Mouse (Mus musculus) E14TG2a.4 (cell line): ENCODE results near the gene Fam83e.
A peak's percentile ranks its signal among the peaks of the same experiment; 100 is the strongest.

Experiments
- H3K27me3 ChIP-seq: 2 replicates; pipeline ENCODE4 v1.6.1; 2014; ENCODE audit warnings: low read length, control low read depth; ENCODE audit not compliant: insufficient read depth
- H3K36me3 ChIP-seq: 2 replicates; pipeline ENCODE4 v1.6.1; 2014; ENCODE audit warnings: low read length, control low read depth; ENCODE audit not compliant: insufficient read depth
- H3K4me1 ChIP-seq: replicated peaks from 2 replicates; pipeline ENCODE4 v1.6.1; 2014; ENCODE audit warnings: low read depth, low read length, control low read depth
- H3K4me3 ChIP-seq: replicated peaks from 2 replicates; pipeline ENCODE4 v1.5.1; 2014; ENCODE audit warnings: mild to moderate bottlenecking, low read length
- H3K9me3 ChIP-seq: 2 replicates; pipeline ENCODE4 v1.6.1; 2014; ENCODE audit warnings: low read length, control low read depth
- CTCF ChIP-seq: conservative IDR thresholded peaks from 2 replicates; pipeline ENCODE4 v1.5.1; 2014; ENCODE audit warnings: low read length
- NANOG ChIP-seq: IDR thresholded peaks from 2 replicates; pipeline ENCODE4 v1.6.1; 2014; ENCODE audit warnings: borderline replicate concordance, low read length, mixed read lengths
- POU5F1 ChIP-seq: IDR thresholded peaks from 2 replicates; pipeline ENCODE4 v1.6.1; 2014; ENCODE audit warnings: low read length, borderline replicate concordance

Gene Fam83e

GRCm38 (mm10) chr7:45683396-45684050, 37.5 kb upstream of the Fam83e start, which contains the start of gene Ntn5:
Ntn5 (plus strand) TSS chr7:45684022.
- H3K4me3 ChIP-seq: peak within 1 kb of the TSS; percentile 48
- H3K27me3 ChIP-seq: peaks cover 10% of the 10 kb centered on the region
- H3K36me3 ChIP-seq: no peaks in the 10 kb centered on the region; the same call in 1 of the 2 replicates
- TF ChIP-seq NANOG (no peak), CTCF (no peak), POU5F1 (no peak)
- no peaks in the 10 kb centered on the region for H3K9me3 ChIP-seq
- H3K4me1 ChIP-seq: peaks cover 44% of the 10 kb centered on the region

- Histone ChIP-seq H3K9me3 (no peaks in the 10 kb centered on the region), H3K27me3 (peaks cover 24% of the 10 kb centered on the region), H3K36me3 (no peaks in the 10 kb centered on the region), H3K4me1 (peaks cover 58% of the 10 kb centered on the region), H3K4me3 (no peak overlapping the region)
- TF ChIP-seq NANOG (no peak), POU5F1 (no peak), CTCF (no peak)
These were observed 35.2 kb upstream of the Fam83e start for GRCm38 (mm10) chr7:45685811-45686210.

GRCm38 (mm10) chr7:45686841-45687240, 34.2 kb upstream of the Fam83e start:
- TF ChIP-seq CTCF (no peak), POU5F1 (no peak), NANOG (no peak)
- Histone ChIP-seq H3K9me3 (no peaks in the 10 kb centered on the region), H3K36me3 (no peaks in the 10 kb centered on the region), H3K4me1 (peaks cover 64% of the 10 kb centered on the region), H3K27me3 (peaks cover 35% of the 10 kb centered on the region), H3K4me3 (no peak overlapping the region)

GRCm38 (mm10) chr7:45689099-45689498, 31.9 kb upstream of the Fam83e start:
- no peak for TF ChIP-seq NANOG
- TF ChIP-seq CTCF: no peak
- no peak for TF ChIP-seq POU5F1
- Histone ChIP-seq H3K27me3 (peaks cover 57% of the 10 kb centered on the region), H3K4me3 (no peak overlapping the region), H3K9me3 (no peaks in the 10 kb centered on the region), H3K36me3 (no peaks in the 10 kb centered on the region), H3K4me1 (peaks cover 50% of the 10 kb centered on the region)

- Histone ChIP-seq H3K36me3 (no peaks in the 10 kb centered on the region), H3K27me3 (peaks cover 63% of the 10 kb centered on the region), H3K9me3 (no peaks in the 10 kb centered on the region), H3K4me1 (peaks cover 43% of the 10 kb centered on the region), H3K4me3 (no peak overlapping the region)
- TF ChIP-seq NANOG: no peak
- no peak for TF ChIP-seq POU5F1
- no peak for TF ChIP-seq CTCF
These were observed 31.2 kb upstream of the Fam83e start for GRCm38 (mm10) chr7:45689800-45690199.

GRCm38 (mm10) chr7:45692364-45692763, 28.6 kb upstream of the Fam83e start:
- no peaks in the 10 kb centered on the region for H3K36me3 ChIP-seq
- H3K4me1 ChIP-seq: peaks cover 34% of the 10 kb centered on the region
- H3K9me3 ChIP-seq: peaks cover 6% of the 10 kb centered on the region; the same call in 1 of the 2 replicates
- no peak overlapping the region for H3K4me3 ChIP-seq
- H3K27me3 ChIP-seq: peaks cover 69% of the 10 kb centered on the region
- TF ChIP-seq CTCF (no peak), NANOG (no peak), POU5F1 (no peak)

- peaks cover 33% of the 10 kb centered on the region for H3K4me1 ChIP-seq
- peaks cover 6% of the 10 kb centered on the region; the same call in 1 of the 2 replicates for H3K9me3 ChIP-seq
- H3K36me3 ChIP-seq: no peaks in the 10 kb centered on the region
- peak within 1 kb of the TSS; percentile 53 for H3K4me3 ChIP-seq
- peaks cover 79% of the 10 kb centered on the region for H3K27me3 ChIP-seq
- TF ChIP-seq POU5F1: no peak
- no peak for TF ChIP-seq NANOG
- no peak for TF ChIP-seq CTCF
These were observed 27.0 kb upstream of the Fam83e start, which contains the start of gene Sec1 for GRCm38 (mm10) chr7:45693921-45694591. Sec1 (minus strand) TSS chr7:45694402.

GRCm38 (mm10) chr7:45695098-45695497, 25.9 kb upstream of the Fam83e start:
- Histone ChIP-seq H3K27me3 (peaks cover 79% of the 10 kb centered on the region), H3K4me1 (peaks cover 32% of the 10 kb centered on the region), H3K36me3 (no peaks in the 10 kb centered on the region), H3K9me3 (peaks cover 6% of the 10 kb centered on the region; the same call in 1 of the 2 replicates), H3K4me3 (no peak overlapping the region)
- TF ChIP-seq CTCF: no peak
- TF ChIP-seq NANOG: no peak
- no peak for TF ChIP-seq POU5F1
